Mouse (Mus musculus): ENCODE measurements around the gene Epb41l1. TPM values are rescaled to one million over a fixed set of nuclear protein-coding genes. Genes with fewer than 3 reads are reported as not detected.
"Not testable (repeated sequence)": the region's sequence is repeated elsewhere in the genome, so short reads cannot be mapped to it uniquely, and the experiment has no call there.

Gene Epb41l1
- polyA plus RNA-seq (2014; fragmentation: Nextera tagmentation; extraction: Ambion mirVana) = 3.1 and 3.9 TPM in 2 replicates

DNA sequence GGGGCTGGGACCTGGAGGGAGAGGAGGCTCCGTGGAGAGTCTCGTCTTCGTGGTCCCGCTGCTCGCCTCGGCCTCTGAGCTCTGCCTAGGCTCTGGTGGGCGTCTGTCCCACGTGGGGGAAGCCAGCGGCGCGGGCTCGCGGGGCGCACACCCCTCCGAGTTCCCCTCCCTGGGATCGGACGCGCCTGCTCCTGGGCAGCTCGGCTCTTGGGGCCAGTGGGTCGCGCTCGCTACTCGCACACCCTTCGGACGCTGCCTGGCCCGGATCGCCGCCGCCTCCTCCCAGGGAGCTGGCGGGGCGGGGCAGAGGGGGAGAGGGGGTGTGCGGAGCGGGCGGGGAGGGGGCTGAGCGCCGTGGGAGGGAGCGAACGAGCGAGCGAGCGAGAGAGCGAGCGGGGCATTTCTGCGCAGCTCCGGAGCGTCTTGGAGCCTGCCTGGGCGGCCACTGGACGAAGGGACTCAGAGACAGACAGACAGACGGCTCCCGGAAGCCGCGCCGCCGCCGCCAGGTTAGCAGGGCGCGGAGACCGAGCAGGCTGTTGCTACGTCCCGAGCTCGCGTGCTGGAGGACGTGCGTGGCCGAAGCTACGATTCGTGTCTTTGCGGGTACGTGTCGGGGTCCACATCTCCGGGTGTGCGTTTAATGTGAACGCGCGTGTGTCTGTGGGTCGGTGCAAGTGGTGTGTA lies at the start of gene Epb41l1:
TSS of gene Epb41l1 (plus strand) at position 216 of the 687 bp plus-strand sequence.
- peak within 1 kb of the TSS; percentile 97 for H3K4me2 ChIP-seq
- peaks cover 42% of the 10 kb centered on the region for H3K27me3 ChIP-seq (ENCODE audit: control insufficient read depth, insufficient read depth, low read length)

DNA sequence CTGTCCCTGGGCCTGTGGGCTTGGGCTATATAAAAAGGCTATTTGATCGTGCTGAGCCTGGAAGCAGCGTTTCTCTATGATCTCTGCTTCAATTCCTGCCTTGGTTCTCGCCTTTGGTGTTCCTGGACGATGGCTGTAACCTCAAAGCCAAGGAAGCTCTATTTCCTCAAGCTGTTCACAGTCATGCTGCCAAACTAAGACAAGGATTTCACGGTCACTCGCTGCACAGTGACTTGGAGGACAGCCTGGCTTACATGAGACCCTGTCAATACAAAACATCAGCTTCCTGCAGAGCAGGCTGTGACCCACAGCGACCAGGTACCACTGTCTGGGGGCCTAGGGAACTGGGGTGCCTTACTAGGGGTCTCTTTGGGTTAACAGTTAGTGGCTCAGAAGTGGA lies 43.8 kb upstream of the Epb41l1 start:
- Histone ChIP-seq H3K4me1 (ENCODE audit: control insufficient read depth, insufficient read depth, low read length) (no peaks in the 10 kb centered on the region), H3K4me3 (ENCODE audit: low read depth, low read length) (no peak overlapping the region), H3K4me2 (no peak overlapping the region), H3K27ac (ENCODE audit: low read depth, low read length) (no peak overlapping the region), H3K9ac (ENCODE audit: low read length) (no peak overlapping the region), H3K36me3 (ENCODE audit: control insufficient read depth, insufficient read depth, low read length) (no peaks in the 10 kb centered on the region), H3K9me3 (ENCODE audit: control insufficient read depth, low read length) (no peaks in the 10 kb centered on the region), H3K27me3 (ENCODE audit: control insufficient read depth, insufficient read depth, low read length) (no peaks in the 10 kb centered on the region)
- DNase-seq (ENCODE audit: low spot score, missing footprints) (no peak), ATAC-seq (ENCODE audit: low FRiP score) (no peak)
- 88% methylated on average over 7 of the region's 7 CpGs for WGBS

More for the DNA sequence above, at the start of gene Epb41l1:
- no peaks in the 10 kb centered on the region for H3K36me3 ChIP-seq (ENCODE audit: control insufficient read depth, insufficient read depth, low read length)
- DNase-seq (ENCODE audit: low spot score, missing footprints) (peak; percentile 96), ATAC-seq (ENCODE audit: low FRiP score) (peak; percentile 73)
- H3K27ac ChIP-seq (ENCODE audit: low read depth, low read length) = peak within 1 kb of the TSS; percentile 30; the same call in 1 of the 2 replicates
- WGBS = under 1% methylated on average over 65 of the region's 76 CpGs
- peaks cover 6% of the 10 kb centered on the region for H3K4me1 ChIP-seq (ENCODE audit: control insufficient read depth, insufficient read depth, low read length)
- no peaks in the 10 kb centered on the region for H3K9me3 ChIP-seq (ENCODE audit: control insufficient read depth, low read length)
- H3K4me3 ChIP-seq (ENCODE audit: low read depth, low read length) = peak within 1 kb of the TSS; percentile 68
- peak within 1 kb of the TSS; percentile 70 for H3K9ac ChIP-seq (ENCODE audit: low read length)

DNA sequence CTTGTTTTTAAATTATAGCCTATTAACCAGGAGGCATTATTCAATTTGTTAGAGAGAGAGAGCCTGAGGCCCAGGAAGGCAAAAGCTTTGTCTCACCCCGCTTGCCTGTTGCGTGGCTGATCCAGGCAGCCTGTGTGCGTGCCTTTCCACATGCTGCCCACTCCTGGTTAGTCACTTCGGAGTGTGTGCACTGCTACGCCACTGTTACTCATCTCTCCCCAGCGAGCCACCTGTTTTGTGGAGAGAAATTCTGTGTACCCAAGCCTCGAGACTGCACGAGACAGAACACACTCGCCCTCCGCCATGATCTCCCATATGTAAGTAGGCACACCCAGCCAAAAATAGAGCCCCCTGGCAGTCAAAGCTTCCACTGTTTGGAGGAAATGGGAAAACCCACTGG lies 40.8 kb upstream of the Epb41l1 start:
- Histone ChIP-seq H3K27ac (ENCODE audit: low read depth, low read length) (no peak overlapping the region), H3K4me2 (no peak overlapping the region), H3K9me3 (ENCODE audit: control insufficient read depth, low read length) (no peaks in the 10 kb centered on the region), H3K36me3 (ENCODE audit: control insufficient read depth, insufficient read depth, low read length) (no peaks in the 10 kb centered on the region), H3K27me3 (ENCODE audit: control insufficient read depth, insufficient read depth, low read length) (no peaks in the 10 kb centered on the region), H3K9ac (ENCODE audit: low read length) (no peak overlapping the region), H3K4me3 (ENCODE audit: low read depth, low read length) (no peak overlapping the region), H3K4me1 (ENCODE audit: control insufficient read depth, insufficient read depth, low read length) (no peaks in the 10 kb centered on the region)
- DNase-seq (ENCODE audit: low spot score, missing footprints) (no peak), ATAC-seq (ENCODE audit: low FRiP score) (no peak)
- WGBS = 90% methylated on average over 10 of the region's 10 CpGs

DNA sequence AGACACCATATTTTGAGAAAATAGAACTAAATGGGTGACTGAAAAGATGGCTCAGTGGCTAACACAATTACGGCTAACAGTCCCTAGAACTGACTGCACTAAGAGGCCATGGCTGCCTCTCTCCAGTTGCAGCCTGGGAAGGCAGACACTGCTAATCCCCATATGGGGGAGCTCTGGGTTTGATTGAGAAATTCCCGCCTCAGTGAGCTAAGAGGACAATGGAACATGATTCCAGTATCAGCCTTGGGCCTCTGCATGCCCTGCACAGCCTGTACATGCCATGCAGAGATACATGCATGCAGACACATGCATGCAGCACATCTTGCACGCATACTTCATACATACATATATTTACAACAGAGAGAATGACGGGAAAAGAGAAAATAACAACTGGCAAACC lies 39.4 kb upstream of the Epb41l1 start:
- 0 out of 2 replicates have a peak, but pooled peaks have one; percentile 27 for ATAC-seq (ENCODE audit: low FRiP score)
- Histone ChIP-seq H3K27me3 (ENCODE audit: control insufficient read depth, insufficient read depth, low read length) (no peaks in the 10 kb centered on the region), H3K9me3 (ENCODE audit: control insufficient read depth, low read length) (no peaks in the 10 kb centered on the region), H3K9ac (ENCODE audit: low read length) (no peak overlapping the region; the same call in 1 of the 2 replicates), H3K4me2 (no peak overlapping the region), H3K4me3 (ENCODE audit: low read depth, low read length) (no peak overlapping the region), H3K4me1 (ENCODE audit: control insufficient read depth, insufficient read depth, low read length) (no peaks in the 10 kb centered on the region), H3K36me3 (ENCODE audit: control insufficient read depth, insufficient read depth, low read length) (no peaks in the 10 kb centered on the region), H3K27ac (ENCODE audit: low read depth, low read length) (no peak overlapping the region)
- DNase-seq (ENCODE audit: low spot score, missing footprints) = peak; percentile 86
- 61% methylated on average over 4 of the region's 4 CpGs for WGBS

GRCm38 (mm10) chr2:156392461-156393154 lies 28.1 kb upstream of the Epb41l1 start:
- DNase-seq (ENCODE audit: low spot score, missing footprints) (peak; percentile 91), ATAC-seq (ENCODE audit: low FRiP score) (peak; percentile 93)
- WGBS = 0% methylated on average over 1 of the region's 63 CpGs
- Histone ChIP-seq H3K4me3 (ENCODE audit: low read depth, low read length) (peak overlapping the region; percentile 36), H3K9ac (ENCODE audit: low read length) (peak overlapping the region; percentile 53; the same call in 1 of the 2 replicates), H3K4me2 (peak overlapping the region; percentile 30)
- not testable (repeated sequence) for H3K4me1 ChIP-seq (ENCODE audit: control insufficient read depth, insufficient read depth, low read length); H3K36me3 ChIP-seq (ENCODE audit: control insufficient read depth, insufficient read depth, low read length); H3K27me3 ChIP-seq (ENCODE audit: control insufficient read depth, insufficient read depth, low read length); H3K9me3 ChIP-seq (ENCODE audit: control insufficient read depth, low read length); H3K27ac ChIP-seq (ENCODE audit: low read depth, low read length)

- H3K9ac ChIP-seq (ENCODE audit: low read length) = peak overlapping the region; percentile 45; the same call in 1 of the 2 replicates
- peak overlapping the region; percentile 36; the same call in 1 of the 2 replicates for H3K4me3 ChIP-seq (ENCODE audit: low read depth, low read length)
- peaks cover 5% of the 10 kb centered on the region; the same call in 1 of the 2 replicates for H3K4me1 ChIP-seq (ENCODE audit: control insufficient read depth, insufficient read depth, low read length)
- no peaks in the 10 kb centered on the region for H3K36me3 ChIP-seq (ENCODE audit: control insufficient read depth, insufficient read depth, low read length)
- H3K27me3 ChIP-seq (ENCODE audit: control insufficient read depth, insufficient read depth, low read length) = no peaks in the 10 kb centered on the region
- H3K27ac ChIP-seq (ENCODE audit: low read depth, low read length) = no peak overlapping the region
- H3K4me2 ChIP-seq = peak overlapping the region; percentile 30
- 62% methylated on average over 5 of the region's 5 CpGs for WGBS
- no peaks in the 10 kb centered on the region for H3K9me3 ChIP-seq (ENCODE audit: control insufficient read depth, low read length)
- DNase-seq (ENCODE audit: low spot score, missing footprints) (peak; percentile 87), ATAC-seq (ENCODE audit: low FRiP score) (peak; percentile 69)
Measured at GRCm38 (mm10) chr2:156393155-156393828, 27.4 kb upstream of the Epb41l1 start.

GRCm38 (mm10) chr2:156394282-156394681 lies 26.4 kb upstream of the Epb41l1 start:
- Histone ChIP-seq H3K4me2 (no peak overlapping the region), H3K27me3 (ENCODE audit: control insufficient read depth, insufficient read depth, low read length) (no peaks in the 10 kb centered on the region), H3K36me3 (ENCODE audit: control insufficient read depth, insufficient read depth, low read length) (no peaks in the 10 kb centered on the region), H3K4me1 (ENCODE audit: control insufficient read depth, insufficient read depth, low read length) (peaks cover 5% of the 10 kb centered on the region; the same call in 1 of the 2 replicates), H3K9ac (ENCODE audit: low read length) (no peak overlapping the region), H3K4me3 (ENCODE audit: low read depth, low read length) (no peak overlapping the region), H3K9me3 (ENCODE audit: control insufficient read depth, low read length) (no peaks in the 10 kb centered on the region), H3K27ac (ENCODE audit: low read depth, low read length) (no peak overlapping the region)
- DNase-seq (ENCODE audit: low spot score, missing footprints) (no peak), ATAC-seq (ENCODE audit: low FRiP score) (no peak)
- WGBS = 92% methylated on average over 4 of the region's 4 CpGs

DNA sequence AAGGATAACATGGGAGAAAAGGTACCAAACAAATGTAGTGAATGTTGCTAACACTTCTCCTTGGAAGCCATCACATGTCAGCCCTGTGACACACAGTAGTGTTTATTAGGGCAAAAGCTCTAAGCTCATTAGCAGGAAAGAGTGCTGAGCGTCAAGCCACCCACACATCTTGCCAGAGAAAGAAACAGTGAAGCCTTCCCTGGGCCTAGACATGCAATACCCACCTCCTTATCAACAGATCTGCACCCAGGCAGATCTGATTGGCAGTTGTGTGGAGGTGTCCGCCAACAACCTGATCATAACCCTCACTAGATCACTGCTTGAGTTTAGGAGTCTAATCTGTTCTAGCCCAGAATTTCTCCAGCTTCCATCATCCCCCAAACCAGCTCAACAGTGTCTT lies 24.6 kb upstream of the Epb41l1 start:
- H3K4me3 ChIP-seq (ENCODE audit: low read depth, low read length) = no peak overlapping the region
- WGBS = 88% methylated on average over 2 of the region's 2 CpGs
- H3K27me3 ChIP-seq (ENCODE audit: control insufficient read depth, insufficient read depth, low read length) = no peaks in the 10 kb centered on the region
- ATAC-seq (ENCODE audit: low FRiP score) (no peak), DNase-seq (ENCODE audit: low spot score, missing footprints) (no peak)
- no peak overlapping the region for H3K9ac ChIP-seq (ENCODE audit: low read length)
- H3K4me2 ChIP-seq = no peak overlapping the region
- H3K27ac ChIP-seq (ENCODE audit: low read depth, low read length) = no peak overlapping the region
- no peaks in the 10 kb centered on the region for H3K9me3 ChIP-seq (ENCODE audit: control insufficient read depth, low read length)
- no peaks in the 10 kb centered on the region for H3K36me3 ChIP-seq (ENCODE audit: control insufficient read depth, insufficient read depth, low read length)
- H3K4me1 ChIP-seq (ENCODE audit: control insufficient read depth, insufficient read depth, low read length) = peaks cover 12% of the 10 kb centered on the region; the same call in 1 of the 2 replicates

All from midbrain, embryonic 11.5 days (tissue).